Mouse (Mus musculus) kidney, postnatal 0 days (tissue): ENCODE data around the gene Bmp5. TPM values are rescaled to one million over a fixed set of nuclear protein-coding genes. Genes with fewer than 3 reads are reported as not detected.
A peak's percentile ranks its signal among the peaks of the same experiment; 100 is the strongest.

Experiments used
- ATAC-seq: fragments of 200-750 bp; cut with Nextera tagmentation; replicated peaks from 2 replicates; pipeline ENCODE4 v1.8.0; 2017; ENCODE audit warnings: low read depth, moderate number of reproducible peaks, moderate TSS enrichment, moderate library complexity; ENCODE audit not compliant: low FRiP score
- DNase-seq: peaks from one replicate; pipeline ENCODE4 v3.0.0-alpha.2; 2016; ENCODE audit warnings: low spot score
- H3K27ac ChIP-seq: fragments of 300-500 bp; sonication (generic); 2 replicates; pipeline ENCODE4 v1.5.1; 2014; ENCODE audit warnings: mild to moderate bottlenecking
- H3K27me3 ChIP-seq: fragments of 300-500 bp; sonication (generic); 2 replicates; pipeline ENCODE4 v1.6.1; 2014; ENCODE audit warnings: low read length, mixed read lengths; ENCODE audit not compliant: insufficient read depth
- H3K36me3 ChIP-seq: fragments of 300-500 bp; sonication (generic); 2 replicates; pipeline ENCODE4 v1.6.1; 2014; ENCODE audit warnings: low read length, mixed read lengths; ENCODE audit not compliant: insufficient read depth
- H3K4me1 ChIP-seq: fragments of 300-500 bp; sonication (generic); replicated peaks from 2 replicates; pipeline ENCODE4 v1.6.1; 2014; ENCODE audit warnings: antibody characterized with exemption, low read length, mixed read lengths; ENCODE audit not compliant: insufficient read depth
- H3K4me2 ChIP-seq: fragments of 300-500 bp; sonication (generic); 2 replicates; pipeline ENCODE4 v1.6.1; 2014; ENCODE audit warnings: mild to moderate bottlenecking, low read length, moderate library complexity, mixed read lengths
- H3K4me3 ChIP-seq: fragments of 300-500 bp; sonication (generic); replicated peaks from 2 replicates; pipeline ENCODE4 v1.5.1; 2014; ENCODE audit warnings: low read depth, low read length
- H3K9ac ChIP-seq: fragments of 300-500 bp; sonication (generic); 2 replicates; pipeline ENCODE4 v1.6.1; 2014; ENCODE audit warnings: low read depth, low read length
- H3K9me3 ChIP-seq: fragments of 300-500 bp; sonication (generic); replicated peaks from 2 replicates; pipeline ENCODE4 v1.6.1; 2016; ENCODE audit warnings: low read length, inconsistent platforms, mixed read lengths
- CTCF ChIP-seq: IDR thresholded peaks from 2 replicates; pipeline ENCODE4 v1.5.1; 2016; ENCODE audit warnings: antibody characterized with exemption, low read depth, mild to moderate bottlenecking, moderate library complexity
- WGBS: fragments of 180-500 bp; shearing (Covaris S2); extraction: QIAGEN DNeasy Blood & Tissue Kit; methylation state at CpG from one replicate; pipeline ENCODE4 v1.1.7; 2014; 5-methylcytosine and 5-hydroxymethylcytosine counted together
- polyA plus RNA-seq: library from polyadenylated mRNA; unstranded; fragments of >200 nt; fragmentation: Nextera tagmentation; extraction: Ambion mirVana; gene quantifications from 2 replicates; pipeline ENCODE4 v1.2.1, GENCODE M21; 2015

The Bmp5 gene
- 0.38 and 0.39 TPM in 2 replicates for polyA plus RNA-seq

DNA sequence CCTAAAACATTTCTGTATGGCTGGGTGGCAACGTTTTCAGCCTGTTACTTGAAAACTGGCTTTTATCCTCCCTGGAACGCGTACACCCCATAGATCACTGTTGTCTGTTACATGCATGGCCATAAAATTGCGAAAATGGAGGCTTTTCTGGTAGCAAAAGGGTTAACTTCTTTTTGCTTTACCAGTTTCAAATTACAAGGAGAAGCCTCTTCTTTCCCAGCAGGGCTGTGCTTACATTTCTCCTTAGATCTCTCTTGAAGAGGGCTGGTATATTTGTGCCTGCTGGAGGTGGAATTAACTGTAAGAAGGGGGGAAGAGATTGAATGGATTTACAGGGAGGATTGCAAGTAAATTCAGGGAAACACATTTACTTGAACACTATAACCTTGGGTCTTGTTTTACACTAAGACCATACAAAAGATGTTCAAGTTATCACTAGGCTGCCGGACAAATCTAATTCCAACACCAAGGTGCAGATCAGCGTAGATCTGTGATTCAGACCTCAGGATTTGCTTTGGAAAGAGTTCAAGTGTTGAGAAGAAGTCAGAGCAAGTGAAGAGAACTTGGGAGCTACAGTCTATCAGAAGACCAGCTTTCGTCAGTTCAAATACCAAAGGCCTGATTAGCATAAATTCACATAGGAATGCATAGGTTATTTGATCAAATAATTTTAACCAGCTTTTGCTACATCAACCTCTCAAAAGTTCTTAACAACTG lies at the start of gene Bmp5:
Gene Bmp5 (plus strand): TSS at position 236 of the 717 bp plus-strand sequence.
- H3K4me1 ChIP-seq = no peaks in the 10 kb centered on the region
- DNase-seq (peak; percentile 44), ATAC-seq (no peak)
- H3K27ac ChIP-seq = no peak within 1 kb of the TSS
- no peaks in the 10 kb centered on the region for H3K27me3 ChIP-seq
- no peak for TF ChIP-seq CTCF
- H3K9me3 ChIP-seq = no peaks in the 10 kb centered on the region
- no peak within 1 kb of the TSS for H3K4me3 ChIP-seq
- H3K4me2 ChIP-seq = no peak within 1 kb of the TSS
- H3K9ac ChIP-seq = no peak within 1 kb of the TSS
- WGBS = 21% methylated on average over 7 of the region's 7 CpGs
- no peaks in the 10 kb centered on the region for H3K36me3 ChIP-seq

- no peaks in the 10 kb centered on the region for H3K9me3 ChIP-seq
- H3K27me3 ChIP-seq = no peaks in the 10 kb centered on the region
- H3K4me3 ChIP-seq = no peak overlapping the region
- 14% methylated on average over 5 of the region's 5 CpGs for WGBS
- TF ChIP-seq CTCF = peak; percentile 68
- no peak overlapping the region for H3K4me2 ChIP-seq
- no peak for ATAC-seq
- H3K4me1 ChIP-seq = no peaks in the 10 kb centered on the region
- no peak overlapping the region for H3K9ac ChIP-seq
- no peak overlapping the region for H3K27ac ChIP-seq
- H3K36me3 ChIP-seq = no peaks in the 10 kb centered on the region
- DNase-seq = peak; percentile 68
Observed at GRCm38 (mm10) chr9:75760075-75760474, 15.1 kb upstream of the Bmp5 start.

- Histone ChIP-seq H3K4me1 (no peaks in the 10 kb centered on the region), H3K36me3 (no peaks in the 10 kb centered on the region), H3K9me3 (no peaks in the 10 kb centered on the region), H3K27me3 (no peaks in the 10 kb centered on the region), H3K4me3 (no peak overlapping the region), H3K27ac (no peak overlapping the region), H3K4me2 (no peak overlapping the region), H3K9ac (no peak overlapping the region)
- 95% methylated on average over 2 of the region's 2 CpGs for WGBS
- no peak for TF ChIP-seq CTCF
- DNase-seq (no peak), ATAC-seq (no peak)
Observed at GRCm38 (mm10) chr9:75761567-75761966, 13.6 kb upstream of the Bmp5 start.

- H3K9ac ChIP-seq = no peak overlapping the region
- H3K9me3 ChIP-seq = no peaks in the 10 kb centered on the region
- H3K36me3 ChIP-seq = no peaks in the 10 kb centered on the region
- H3K27me3 ChIP-seq = no peaks in the 10 kb centered on the region
- no peaks in the 10 kb centered on the region for H3K4me1 ChIP-seq
- no peak overlapping the region for H3K4me2 ChIP-seq
- peak; percentile 76 for TF ChIP-seq CTCF
- no peak overlapping the region for H3K4me3 ChIP-seq
- no peak overlapping the region for H3K27ac ChIP-seq
- DNase-seq = peak; percentile 84
- WGBS = 32% methylated on average over 5 of the region's 5 CpGs
- ATAC-seq = no peak
Observed at GRCm38 (mm10) chr9:75762487-75762886, 12.7 kb upstream of the Bmp5 start.

DNA sequence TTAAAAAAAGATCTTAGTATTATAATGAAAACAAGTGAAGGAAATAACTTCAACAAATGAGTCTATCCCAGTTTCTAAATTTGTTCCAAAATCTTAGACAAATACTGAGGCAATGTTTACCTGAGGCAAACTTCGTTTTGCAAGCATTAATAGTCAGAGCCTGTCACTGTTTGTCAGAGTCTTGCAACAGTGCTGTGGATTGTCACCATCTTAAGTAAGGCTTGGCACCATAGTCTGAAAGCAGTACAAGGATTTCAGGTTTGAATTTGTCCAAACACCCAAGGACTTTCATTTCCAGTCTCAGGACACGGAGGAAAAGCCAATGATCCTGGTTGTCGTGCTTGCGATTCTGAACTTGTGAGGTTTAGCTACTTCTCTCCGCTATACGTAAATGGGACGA lies 10.4 kb upstream of the Bmp5 start:
- ATAC-seq (no peak), DNase-seq (no peak)
- Histone ChIP-seq H3K4me2 (no peak overlapping the region), H3K27ac (no peak overlapping the region), H3K9me3 (no peaks in the 10 kb centered on the region), H3K4me3 (no peak overlapping the region), H3K36me3 (no peaks in the 10 kb centered on the region), H3K27me3 (no peaks in the 10 kb centered on the region), H3K9ac (no peak overlapping the region), H3K4me1 (no peaks in the 10 kb centered on the region)
- 89% methylated on average over 7 of the region's 7 CpGs for WGBS
- TF ChIP-seq CTCF = no peak

DNA sequence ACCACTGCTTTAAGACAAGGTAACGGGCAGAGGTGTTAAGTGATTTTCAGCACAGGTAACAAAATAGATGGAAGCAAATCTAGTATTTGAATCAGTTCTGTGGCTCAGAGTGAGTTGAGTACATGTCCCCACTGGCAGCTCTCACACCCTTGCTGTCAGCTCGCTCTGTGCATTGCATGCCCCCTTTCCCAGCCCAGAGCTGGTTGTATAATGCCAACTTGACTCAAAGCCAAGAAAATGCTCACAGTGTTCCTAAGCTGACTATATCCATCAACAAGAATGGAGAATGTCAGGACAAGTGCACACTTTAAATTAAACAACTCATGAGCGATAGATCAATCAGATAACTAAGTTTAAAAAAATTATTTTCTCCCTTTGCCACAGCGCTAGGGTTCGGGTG lies 8.6 kb upstream of the Bmp5 start:
- H3K27ac ChIP-seq = no peak overlapping the region
- no peaks in the 10 kb centered on the region for H3K36me3 ChIP-seq
- H3K27me3 ChIP-seq = no peaks in the 10 kb centered on the region
- no peak overlapping the region for H3K4me2 ChIP-seq
- ATAC-seq = no peak
- WGBS = 85% methylated on average over 5 of the region's 5 CpGs
- no peak overlapping the region for H3K4me3 ChIP-seq
- DNase-seq = no peak
- no peaks in the 10 kb centered on the region for H3K9me3 ChIP-seq
- no peaks in the 10 kb centered on the region for H3K4me1 ChIP-seq
- no peak for TF ChIP-seq CTCF
- no peak overlapping the region for H3K9ac ChIP-seq

GRCm38 (mm10) chr9:75769042-75769441 lies 6.1 kb upstream of the Bmp5 start:
- 70% methylated on average over 3 of the region's 3 CpGs for WGBS
- TF ChIP-seq CTCF = no peak
- no peak for DNase-seq

More at GRCm38 (mm10) chr9:75769042-75769441, 6.1 kb upstream of the Bmp5 start:
- Histone ChIP-seq H3K4me3 (no peak overlapping the region), H3K4me2 (no peak overlapping the region), H3K36me3 (no peaks in the 10 kb centered on the region), H3K27me3 (no peaks in the 10 kb centered on the region), H3K27ac (no peak overlapping the region), H3K4me1 (no peaks in the 10 kb centered on the region), H3K9ac (no peak overlapping the region), H3K9me3 (no peaks in the 10 kb centered on the region)
- ATAC-seq = no peak
